Mouse (Mus musculus): ENCODE results near the gene Sec11a. TPM values are rescaled to one million over a fixed set of nuclear protein-coding genes. Genes with fewer than 3 reads are reported as not detected.

The Sec11a gene
- polyA plus RNA-seq, 1 experiment from 2014 or later: 188 TPM

GRCm38 (mm10) chr7:80904921-80905515, 42.6 kb downstream of the Sec11a start, which contains the start of gene Nmb:
Nmb (minus strand) TSS chr7:80905076.
- H3K27ac ChIP-seq (replicated peaks): peak within 1 kb of the TSS; percentile 61
- peaks cover 54% of the 10 kb centered on the region for H3K36me3 ChIP-seq (replicated peaks)

DNA sequence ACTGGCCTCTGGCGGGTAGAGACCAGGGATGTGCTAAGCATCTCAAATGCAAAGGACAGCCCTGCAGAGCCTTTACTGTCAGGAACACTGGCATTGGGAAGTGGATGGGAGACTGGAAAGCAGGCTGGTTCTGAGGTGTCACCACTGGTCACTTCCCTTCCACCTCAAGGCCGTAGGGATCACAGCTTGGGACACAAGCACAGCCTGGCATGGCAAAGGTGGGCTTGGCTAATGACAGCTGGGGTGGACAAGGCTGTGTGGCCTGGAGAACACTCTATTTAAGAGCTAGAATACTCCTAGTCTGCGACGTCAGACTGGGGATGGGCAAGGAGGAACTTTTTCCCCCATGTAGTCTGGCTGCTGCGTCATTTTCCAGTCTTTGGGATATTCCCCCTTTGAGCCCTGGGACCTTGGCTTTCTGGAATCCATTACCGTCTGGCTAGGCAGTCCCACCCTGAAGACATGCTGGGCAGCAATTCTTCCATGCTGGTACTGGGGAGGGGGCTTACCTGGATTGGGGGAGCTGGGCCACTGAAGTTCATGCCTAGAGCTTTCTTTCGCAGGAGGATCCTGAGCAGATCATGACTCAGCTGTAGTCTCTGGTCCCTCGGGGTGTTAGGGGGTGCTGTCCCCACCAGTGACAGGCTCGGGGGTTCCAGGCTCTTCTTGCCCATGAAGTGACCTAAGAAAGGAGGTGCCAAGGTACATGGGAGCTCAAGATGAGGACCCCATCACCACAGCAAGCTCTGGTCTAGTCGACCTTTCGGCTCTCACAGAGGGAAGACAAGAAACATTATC, 43.8 kb downstream of the Sec11a start:
- no peak for DNase-seq (ENCODE audit: low spot score)
- H3K27ac ChIP-seq (replicated peaks): no peak overlapping the region
- H3K36me3 ChIP-seq (replicated peaks): peaks cover 50% of the 10 kb centered on the region
- H3K4me1 ChIP-seq: peaks cover 33% of the 10 kb centered on the region
- no peaks in the 10 kb centered on the region for H3K9me3 ChIP-seq
- WGBS: 82% methylated on average over 11 of the region's 11 CpGs
- H3K27me3 ChIP-seq (replicated peaks; ENCODE audit: low read depth, poor library complexity, severe bottlenecking): no peaks in the 10 kb centered on the region
- peak overlapping the region; percentile 66; the same call in 1 of the 2 replicates for H3K4me3 ChIP-seq

More at GRCm38 (mm10) chr7:80904921-80905515, 42.6 kb downstream of the Sec11a start, which contains the start of gene Nmb:
- 4% methylated on average over 19 of the region's 19 CpGs for WGBS
- peak within 1 kb of the TSS; percentile 66 for H3K4me3 ChIP-seq
- H3K4me1 ChIP-seq: peaks cover 29% of the 10 kb centered on the region
- peak; percentile 73 for DNase-seq (ENCODE audit: low spot score)
- no peaks in the 10 kb centered on the region for H3K9me3 ChIP-seq
- H3K27me3 ChIP-seq (replicated peaks; ENCODE audit: low read depth, poor library complexity, severe bottlenecking): no peaks in the 10 kb centered on the region

- Histone ChIP-seq H3K27me3 (replicated peaks; ENCODE audit: low read depth, poor library complexity, severe bottlenecking) (no peaks in the 10 kb centered on the region), H3K27ac (replicated peaks) (peak overlapping the region; percentile 87), H3K9me3 (no peaks in the 10 kb centered on the region), H3K36me3 (replicated peaks) (peaks cover 50% of the 10 kb centered on the region), H3K4me1 (peaks cover 33% of the 10 kb centered on the region), H3K4me3 (peak overlapping the region; percentile 77)
- WGBS: 40% methylated on average over 15 of the region's 15 CpGs
- DNase-seq (ENCODE audit: low spot score): no peak
These were observed 45.9 kb downstream of the Sec11a start for GRCm38 (mm10) chr7:80901541-80902274.

- Histone ChIP-seq H3K4me3 (peak within 1 kb of the TSS; percentile 77), H3K27me3 (replicated peaks; ENCODE audit: low read depth, poor library complexity, severe bottlenecking) (no peaks in the 10 kb centered on the region), H3K9me3 (no peaks in the 10 kb centered on the region), H3K27ac (replicated peaks) (peak within 1 kb of the TSS; percentile 87), H3K36me3 (replicated peaks) (peaks cover 50% of the 10 kb centered on the region), H3K4me1 (peaks cover 33% of the 10 kb centered on the region)
- WGBS: under 1% methylated on average over 36 of the region's 36 CpGs
- DNase-seq (ENCODE audit: low spot score): peak; percentile 95
These were observed 46.6 kb downstream of the Sec11a start, which contains the start of gene Wdr73 for GRCm38 (mm10) chr7:80900944-80901501. Wdr73 (minus strand) TSS chr7:80901269.

DNA sequence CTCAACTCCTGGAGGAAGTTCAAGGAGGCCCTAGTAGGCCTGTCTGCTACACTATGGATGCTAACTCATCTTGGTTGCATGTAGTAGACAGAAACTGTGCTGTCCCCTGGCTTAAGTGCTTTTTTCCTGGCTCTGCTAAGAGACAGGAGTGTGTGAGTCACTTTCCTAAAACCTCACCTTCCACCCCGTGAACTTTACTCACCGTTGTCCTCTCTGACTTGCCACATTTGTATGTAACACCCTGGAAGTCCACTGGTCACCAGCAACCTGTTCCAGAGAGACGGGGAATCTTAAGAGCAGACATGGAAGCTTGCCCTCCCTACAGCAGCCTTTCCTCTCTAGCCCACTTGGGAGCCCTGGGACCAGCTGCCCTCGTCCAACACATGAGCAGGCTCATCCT, 49.9 kb downstream of the Sec11a start:
- 87% methylated on average over 4 of the region's 4 CpGs for WGBS
- no peak overlapping the region for H3K4me3 ChIP-seq
- no peak overlapping the region for H3K27ac ChIP-seq (replicated peaks)
- H3K27me3 ChIP-seq (replicated peaks; ENCODE audit: low read depth, poor library complexity, severe bottlenecking): no peaks in the 10 kb centered on the region
- no peaks in the 10 kb centered on the region for H3K9me3 ChIP-seq
- no peak for DNase-seq (ENCODE audit: low spot score)
- H3K36me3 ChIP-seq (replicated peaks): peaks cover 71% of the 10 kb centered on the region
- peaks cover 16% of the 10 kb centered on the region for H3K4me1 ChIP-seq

GRCm38 (mm10) chr7:80897134-80897533, 50.4 kb downstream of the Sec11a start:
- H3K36me3 ChIP-seq (replicated peaks): peaks cover 74% of the 10 kb centered on the region
- DNase-seq (ENCODE audit: low spot score): no peak

GRCm38 (mm10) chr7:80894815-80895519, 52.6 kb downstream of the Sec11a start:
- Histone ChIP-seq H3K36me3 (replicated peaks) (peaks cover 95% of the 10 kb centered on the region), H3K27me3 (replicated peaks; ENCODE audit: low read depth, poor library complexity, severe bottlenecking) (no peaks in the 10 kb centered on the region), H3K4me1 (peaks cover 3% of the 10 kb centered on the region), H3K27ac (replicated peaks) (no peak overlapping the region), H3K9me3 (no peaks in the 10 kb centered on the region), H3K4me3 (no peak overlapping the region)
- WGBS: 94% methylated on average over 14 of the region's 14 CpGs
- no peak for DNase-seq (ENCODE audit: low spot score)

More at GRCm38 (mm10) chr7:80897134-80897533, 50.4 kb downstream of the Sec11a start:
- WGBS: 91% methylated on average over 7 of the region's 7 CpGs
- peaks cover 16% of the 10 kb centered on the region for H3K4me1 ChIP-seq
- no peak overlapping the region for H3K27ac ChIP-seq (replicated peaks)
- H3K27me3 ChIP-seq (replicated peaks; ENCODE audit: low read depth, poor library complexity, severe bottlenecking): no peaks in the 10 kb centered on the region
- H3K4me3 ChIP-seq: no peak overlapping the region
- no peaks in the 10 kb centered on the region for H3K9me3 ChIP-seq

DNA sequence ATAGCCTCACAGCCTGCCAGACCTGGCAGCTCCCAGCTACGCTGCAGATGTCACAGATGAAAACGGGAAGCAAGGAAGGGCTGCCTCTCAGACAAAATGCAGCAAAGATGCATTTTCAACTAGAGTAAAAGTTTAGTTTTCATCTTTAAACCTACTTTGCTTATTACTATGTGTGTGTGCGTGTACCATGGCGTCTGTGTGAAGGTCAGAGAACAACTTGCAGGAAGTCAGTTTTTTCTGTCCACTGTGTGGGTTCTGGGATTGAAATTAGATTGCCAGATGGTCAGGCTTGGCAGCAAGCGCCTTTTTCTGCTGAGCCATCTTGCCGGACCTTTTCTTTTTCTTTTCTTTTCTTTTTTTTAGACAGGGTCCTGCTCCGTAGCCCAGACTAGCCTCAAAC, 53.4 kb downstream of the Sec11a start:
- peaks cover 8% of the 10 kb centered on the region for H3K4me1 ChIP-seq
- WGBS: 90% methylated on average over 7 of the region's 7 CpGs
- H3K36me3 ChIP-seq (replicated peaks): peaks cover 96% of the 10 kb centered on the region
- no peak overlapping the region for H3K27ac ChIP-seq (replicated peaks)
- no peaks in the 10 kb centered on the region for H3K9me3 ChIP-seq
- H3K27me3 ChIP-seq (replicated peaks; ENCODE audit: low read depth, poor library complexity, severe bottlenecking): no peaks in the 10 kb centered on the region
- H3K4me3 ChIP-seq: no peak overlapping the region
- DNase-seq (ENCODE audit: low spot score): no peak

DNA sequence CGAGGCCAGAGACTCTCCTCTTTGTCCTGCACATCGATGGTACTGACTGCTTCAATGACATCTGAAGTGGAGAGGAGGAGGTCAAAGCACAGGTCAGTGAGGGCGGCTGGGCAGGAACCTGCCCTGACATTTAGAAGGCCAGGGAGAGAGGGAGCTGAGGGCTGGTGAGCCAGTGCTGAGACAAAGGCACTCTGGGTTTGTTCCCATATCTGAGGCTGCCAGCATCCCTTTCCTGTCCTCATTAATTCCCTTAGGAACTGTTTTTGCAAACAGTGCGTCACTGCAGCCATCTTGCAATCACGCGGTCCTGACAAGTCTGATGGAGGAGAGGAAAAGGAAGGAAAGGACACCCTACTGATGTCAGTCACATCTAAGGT, 53.8 kb downstream of the Sec11a start:
- Histone ChIP-seq H3K36me3 (replicated peaks) (peaks cover 94% of the 10 kb centered on the region), H3K9me3 (no peaks in the 10 kb centered on the region)
- 81% methylated on average over 6 of the region's 6 CpGs for WGBS

DNA sequence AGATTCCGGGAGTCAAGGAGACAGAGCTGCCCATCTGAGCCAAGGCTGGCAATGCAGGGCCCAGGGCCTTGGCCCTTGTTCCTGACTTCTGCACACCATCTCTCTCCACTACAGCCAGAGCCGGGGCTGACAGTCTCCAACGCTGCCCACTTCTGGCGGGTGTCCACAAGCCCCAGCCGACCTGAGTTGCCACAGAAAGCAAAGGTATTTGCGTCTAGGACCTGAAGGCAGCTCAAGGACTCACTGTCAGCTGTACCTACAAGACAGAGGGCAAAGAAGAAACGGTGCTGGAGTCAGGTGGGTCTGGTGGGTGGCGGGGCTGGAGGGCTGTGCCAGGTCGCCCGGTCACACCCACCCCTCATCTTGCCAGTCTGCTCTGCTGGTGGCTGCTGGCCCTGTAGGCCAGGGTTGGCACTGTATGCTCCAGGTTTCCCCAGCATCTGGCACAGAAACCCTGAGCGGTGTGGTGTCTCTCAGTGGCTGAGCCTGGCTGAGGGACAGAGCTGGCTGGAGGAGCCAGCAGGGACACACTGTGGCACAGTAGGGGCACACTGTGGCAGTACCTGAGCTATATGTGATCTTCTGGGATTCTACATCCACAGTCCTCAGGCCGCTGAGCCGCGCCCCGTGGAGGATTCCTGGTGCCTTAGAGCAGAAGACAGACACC, 54.4 kb downstream of the Sec11a start:
- peaks cover 94% of the 10 kb centered on the region for H3K36me3 ChIP-seq (replicated peaks)
- H3K9me3 ChIP-seq: no peaks in the 10 kb centered on the region
- no peak for DNase-seq (ENCODE audit: low spot score)
- H3K4me1 ChIP-seq: peaks cover 17% of the 10 kb centered on the region
- 92% methylated on average over 15 of the region's 15 CpGs for WGBS
- H3K27me3 ChIP-seq (replicated peaks; ENCODE audit: low read depth, poor library complexity, severe bottlenecking): no peaks in the 10 kb centered on the region
- H3K27ac ChIP-seq (replicated peaks): no peak overlapping the region; the same call in 1 of the 2 replicates
- no peak overlapping the region for H3K4me3 ChIP-seq

More for the DNA sequence above, 53.8 kb downstream of the Sec11a start:
- Histone ChIP-seq H3K4me1 (peaks cover 12% of the 10 kb centered on the region), H3K4me3 (no peak overlapping the region), H3K27me3 (replicated peaks; ENCODE audit: low read depth, poor library complexity, severe bottlenecking) (no peaks in the 10 kb centered on the region), H3K27ac (replicated peaks) (no peak overlapping the region; the same call in 1 of the 2 replicates)
- DNase-seq (ENCODE audit: low spot score): no peak

GRCm38 (mm10) chr7:80889841-80890241, 57.7 kb downstream of the Sec11a start:
- DNase-seq (ENCODE audit: low spot score): no peak
- Histone ChIP-seq H3K27ac (replicated peaks) (peak overlapping the region; percentile 71), H3K4me3 (no peak overlapping the region), H3K36me3 (replicated peaks) (peaks cover 64% of the 10 kb centered on the region), H3K9me3 (no peaks in the 10 kb centered on the region), H3K27me3 (replicated peaks; ENCODE audit: low read depth, poor library complexity, severe bottlenecking) (no peaks in the 10 kb centered on the region), H3K4me1 (peaks cover 17% of the 10 kb centered on the region)
- 74% methylated on average over 13 of the region's 13 CpGs for WGBS

Measured in embryonic facial prominence, embryonic 10.5 days (tissue).